Mouse (Mus musculus) neural tube, embryonic 12.5 days (tissue): ENCODE data around the gene Atad1. TPM values are rescaled to one million over a fixed set of nuclear protein-coding genes. Genes with fewer than 3 reads are reported as not detected.

Experiments
- ATAC-seq: fragments of 200-750 bp; cut with Nextera tagmentation; 2 replicates; pipeline ENCODE4 v1.8.0; 2017; ENCODE audit warnings: low read depth, mild to moderate bottlenecking, moderate TSS enrichment, moderate library complexity; ENCODE audit not compliant: low FRiP score
- H3K27ac ChIP-seq: fragments of 300-500 bp; sonication (generic); 2 replicates; pipeline ENCODE4 v1.5.1; 2016
- H3K27me3 ChIP-seq: fragments of 300-500 bp; sonication (generic); replicated peaks from 2 replicates; pipeline ENCODE4 v1.6.1; 2016; ENCODE audit warnings: mild to moderate bottlenecking
- H3K36me3 ChIP-seq: fragments of 300-500 bp; sonication (generic); 2 replicates; pipeline ENCODE4 v1.6.1; 2016; ENCODE audit warnings: mild to moderate bottlenecking
- H3K4me1 ChIP-seq: fragments of 300-500 bp; sonication (generic); 2 replicates; pipeline ENCODE4 v1.6.1; 2016
- H3K4me2 ChIP-seq: fragments of 300-500 bp; sonication (generic); replicated peaks from 2 replicates; pipeline ENCODE4 v1.6.1; 2016; ENCODE audit warnings: mild to moderate bottlenecking
- H3K4me3 ChIP-seq: fragments of 300-500 bp; sonication (generic); 2 replicates; pipeline ENCODE4 v1.5.1; 2016
- H3K9ac ChIP-seq: fragments of 300-500 bp; sonication (generic); 2 replicates; pipeline ENCODE4 v1.6.1; 2016; ENCODE audit warnings: mild to moderate bottlenecking
- H3K9me3 ChIP-seq: fragments of 300-500 bp; sonication (generic); 2 replicates; pipeline ENCODE4 v1.6.1; 2016; ENCODE audit warnings: mild to moderate bottlenecking
- WGBS: fragments of 180-500 bp; shearing (Covaris S2); methylation state at CpG from one replicate; pipeline ENCODE4 v1.1.7; 2016; 5-methylcytosine and 5-hydroxymethylcytosine counted together
- polyA plus RNA-seq: library from polyadenylated mRNA; unstranded; fragments of >200 nt; fragmentation: Nextera tagmentation; extraction: Ambion mirVana; gene quantifications from 2 replicates; pipeline ENCODE4 v1.2.1, GENCODE M21; 2016

The Atad1 gene
- polyA plus RNA-seq, 1 experiment from 2014 or later = 101 TPM

- Histone ChIP-seq H3K9me3 (no peaks in the 10 kb centered on the region), H3K27ac (peak overlapping the region; percentile 97), H3K36me3 (no peaks in the 10 kb centered on the region), H3K9ac (peak overlapping the region; percentile 99), H3K4me2 (peak overlapping the region; percentile 89), H3K27me3 (0 out of 2 replicates have a peak, but pooled peaks cover 2% of the 10 kb centered on the region), H3K4me1 (peaks cover 26% of the 10 kb centered on the region), H3K4me3 (peak overlapping the region; percentile 98)
- peak; percentile 5 for ATAC-seq
- WGBS = 1% methylated on average over 55 of the region's 69 CpGs
Measured at GRCm38 (mm10) chr19:32757831-32758792, 18.5 kb upstream of the Atad1 start.

- peak; percentile 91 for ATAC-seq
- Histone ChIP-seq H3K4me1 (peaks cover 26% of the 10 kb centered on the region), H3K27me3 (0 out of 2 replicates have a peak, but pooled peaks cover 2% of the 10 kb centered on the region), H3K9me3 (no peaks in the 10 kb centered on the region), H3K4me2 (peak within 1 kb of the TSS; percentile 89), H3K36me3 (no peaks in the 10 kb centered on the region), H3K27ac (peak within 1 kb of the TSS; percentile 97), H3K9ac (peak within 1 kb of the TSS; percentile 99), H3K4me3 (peak within 1 kb of the TSS; percentile 98)
- under 1% methylated on average over 74 of the region's 77 CpGs for WGBS
Measured at GRCm38 (mm10) chr19:32756900-32757725, 17.5 kb upstream of the Atad1 start, which contains the start of gene Pten. Gene Pten (plus strand): TSS chr19:32757497.

- Histone ChIP-seq H3K4me2 (peak overlapping the region; percentile 89), H3K27ac (peak overlapping the region; percentile 79), H3K36me3 (no peaks in the 10 kb centered on the region), H3K4me3 (peak overlapping the region; percentile 98), H3K27me3 (0 out of 2 replicates have a peak, but pooled peaks cover 2% of the 10 kb centered on the region), H3K9me3 (no peaks in the 10 kb centered on the region), H3K9ac (peak overlapping the region; percentile 99), H3K4me1 (peaks cover 26% of the 10 kb centered on the region)
- under 1% methylated on average over 14 of the region's 14 CpGs for WGBS
- ATAC-seq = peak; percentile 71
Measured at GRCm38 (mm10) chr19:32756636-32756899, 17.0 kb upstream of the Atad1 start.

GRCm38 (mm10) chr19:32755792-32756635, 16.4 kb upstream of the Atad1 start:
- Histone ChIP-seq H3K9ac (peak overlapping the region; percentile 99), H3K27me3 (0 out of 2 replicates have a peak, but pooled peaks cover 2% of the 10 kb centered on the region), H3K36me3 (no peaks in the 10 kb centered on the region), H3K4me2 (peak overlapping the region; percentile 89), H3K4me3 (peak overlapping the region; percentile 98), H3K9me3 (no peaks in the 10 kb centered on the region), H3K27ac (peak overlapping the region; percentile 79), H3K4me1 (peaks cover 23% of the 10 kb centered on the region)
- under 1% methylated on average over 53 of the region's 53 CpGs for WGBS
- ATAC-seq = peak; percentile 85

- no peak for ATAC-seq
- 0 out of 2 replicates have a peak, but pooled peaks cover 2% of the 10 kb centered on the region for H3K27me3 ChIP-seq
- peak overlapping the region; percentile 89 for H3K4me2 ChIP-seq
- H3K36me3 ChIP-seq = no peaks in the 10 kb centered on the region
- peak overlapping the region; percentile 98 for H3K4me3 ChIP-seq
- WGBS = 4% methylated on average over 12 of the region's 12 CpGs
- peak overlapping the region; percentile 99 for H3K9ac ChIP-seq
- H3K27ac ChIP-seq = peak overlapping the region; percentile 68; the same call in 1 of the 2 replicates
- H3K4me1 ChIP-seq = peaks cover 19% of the 10 kb centered on the region; the same call in 1 of the 2 replicates
- H3K9me3 ChIP-seq = no peaks in the 10 kb centered on the region
Measured at GRCm38 (mm10) chr19:32755104-32755791, 15.7 kb upstream of the Atad1 start.

DNA sequence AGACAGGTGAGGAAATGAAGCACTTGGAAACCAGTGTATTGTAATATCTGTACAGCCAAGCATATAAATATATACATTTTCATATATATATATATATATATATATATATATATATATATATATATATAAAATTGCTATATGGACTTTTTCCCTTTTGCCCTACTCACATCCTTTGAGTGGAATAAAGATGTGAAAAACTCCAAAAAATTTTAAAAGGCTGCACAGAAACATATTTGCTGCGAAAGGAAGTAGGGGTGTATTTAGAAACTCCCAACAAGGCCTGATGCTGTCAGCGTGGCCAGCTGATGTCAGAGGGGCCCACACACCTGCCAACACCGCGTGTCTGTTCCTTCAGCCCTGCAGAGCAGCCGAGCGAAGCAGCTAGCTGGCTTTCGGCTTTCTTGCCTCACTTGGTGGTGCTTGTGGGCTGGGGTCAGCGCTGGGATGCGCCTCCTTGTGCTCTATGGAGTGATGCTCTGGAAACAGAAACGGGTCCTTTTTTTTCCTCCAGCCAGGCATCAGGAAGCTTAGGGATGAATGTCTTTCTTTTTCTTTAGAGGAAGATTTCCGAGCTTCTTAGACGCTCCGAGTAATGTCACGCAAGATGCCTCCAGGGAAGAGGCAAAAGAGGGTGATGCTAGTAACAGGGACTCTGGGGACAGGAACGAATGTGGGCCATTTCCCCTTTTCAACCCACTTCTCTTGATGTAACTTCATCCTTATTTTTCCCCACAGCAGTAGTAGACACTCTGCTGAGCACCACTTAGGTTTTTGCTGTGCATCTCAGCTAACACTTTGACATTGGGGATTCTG, 14.8 kb upstream of the Atad1 start:
- Histone ChIP-seq H3K27me3 (0 out of 2 replicates have a peak, but pooled peaks cover 2% of the 10 kb centered on the region), H3K4me1 (peaks cover 15% of the 10 kb centered on the region; the same call in 1 of the 2 replicates), H3K36me3 (no peaks in the 10 kb centered on the region), H3K4me2 (peak overlapping the region; percentile 89), H3K4me3 (no peak overlapping the region), H3K9me3 (no peaks in the 10 kb centered on the region), H3K9ac (no peak overlapping the region), H3K27ac (no peak overlapping the region)
- no peak for ATAC-seq
- 14% methylated on average over 15 of the region's 15 CpGs for WGBS

DNA sequence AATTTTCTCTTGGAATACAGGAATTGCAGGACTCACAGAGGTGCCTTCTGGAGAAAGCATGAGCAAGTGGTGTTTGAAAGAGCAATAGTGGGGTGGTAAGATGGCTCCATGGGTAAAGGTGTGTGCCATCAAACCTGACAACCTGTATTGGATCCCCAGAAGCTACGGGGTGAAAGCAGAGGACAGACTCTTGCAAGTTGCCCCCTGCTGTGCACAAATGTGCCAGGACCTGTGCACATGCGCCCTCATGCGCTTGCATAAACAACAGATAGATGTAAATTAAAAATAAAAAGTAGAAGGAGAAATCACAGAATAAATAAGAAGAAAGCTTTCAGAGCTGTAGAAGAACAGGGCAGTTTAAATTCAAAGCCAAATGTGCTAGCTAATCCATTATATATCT, 13.8 kb upstream of the Atad1 start:
- H3K4me1 ChIP-seq = peaks cover 14% of the 10 kb centered on the region; the same call in 1 of the 2 replicates
- H3K27ac ChIP-seq = no peak overlapping the region
- H3K36me3 ChIP-seq = no peaks in the 10 kb centered on the region
- H3K27me3 ChIP-seq = 0 out of 2 replicates have a peak, but pooled peaks cover 2% of the 10 kb centered on the region
- H3K9me3 ChIP-seq = no peaks in the 10 kb centered on the region
- no peak overlapping the region for H3K4me3 ChIP-seq
- ATAC-seq = no peak
- no peak overlapping the region for H3K9ac ChIP-seq
- WGBS = 84% methylated on average over 3 of the region's 3 CpGs
- no peak overlapping the region for H3K4me2 ChIP-seq

- no peak overlapping the region for H3K4me3 ChIP-seq
- H3K4me1 ChIP-seq = peaks cover 14% of the 10 kb centered on the region; the same call in 1 of the 2 replicates
- H3K27me3 ChIP-seq = 0 out of 2 replicates have a peak, but pooled peaks cover 2% of the 10 kb centered on the region
- H3K9ac ChIP-seq = no peak overlapping the region
- ATAC-seq = no peak
- no peaks in the 10 kb centered on the region for H3K9me3 ChIP-seq
- no peak overlapping the region for H3K27ac ChIP-seq
- 93% methylated on average over 6 of the region's 6 CpGs for WGBS
- H3K4me2 ChIP-seq = no peak overlapping the region
- no peaks in the 10 kb centered on the region for H3K36me3 ChIP-seq
Measured at GRCm38 (mm10) chr19:32752357-32752756, 12.8 kb upstream of the Atad1 start.

- 15% methylated on average over 6 of the region's 6 CpGs for WGBS
- ATAC-seq = no peak
- no peak overlapping the region for H3K4me3 ChIP-seq
Measured at GRCm38 (mm10) chr19:32749425-32749824, 9.8 kb upstream of the Atad1 start.

DNA sequence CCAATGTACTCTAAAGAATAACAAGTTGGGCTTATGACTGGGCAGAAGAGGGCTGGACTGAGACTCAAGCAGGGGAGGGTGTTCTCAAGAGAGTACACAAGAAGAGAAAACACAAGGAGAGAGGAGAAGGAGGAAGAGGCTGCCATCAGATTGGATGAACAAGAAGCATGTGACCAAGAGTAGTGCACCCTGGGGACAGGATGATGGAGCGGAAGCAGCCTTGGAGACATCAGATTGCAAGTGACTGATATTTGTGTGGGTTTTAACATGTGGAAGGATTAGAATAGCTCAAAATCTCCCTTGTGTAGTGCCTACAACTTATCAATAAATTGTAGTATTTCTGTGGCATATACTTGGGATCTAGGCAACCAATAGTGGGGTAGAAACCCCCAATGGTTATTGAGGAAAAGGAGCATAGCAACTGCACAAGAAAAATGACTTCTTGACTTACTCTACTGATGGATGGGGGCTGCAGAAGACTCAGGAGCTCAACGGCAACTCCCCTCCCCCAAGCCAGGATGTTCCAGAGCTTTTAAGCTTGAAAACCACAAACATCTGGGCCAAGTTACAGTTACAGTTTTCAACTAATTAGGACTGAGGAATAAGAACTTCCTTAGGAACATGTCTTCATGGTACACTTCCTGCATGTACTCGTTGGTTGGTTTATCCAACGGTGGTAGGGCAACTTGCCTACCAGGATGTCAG, 1.2 kb upstream of the Atad1 start:
- no peak overlapping the region for H3K4me2 ChIP-seq
- 93% methylated on average over 4 of the region's 4 CpGs for WGBS
- no peaks in the 10 kb centered on the region for H3K36me3 ChIP-seq
- H3K9ac ChIP-seq = no peak overlapping the region
- H3K27me3 ChIP-seq = no peaks in the 10 kb centered on the region
- no peak overlapping the region for H3K4me3 ChIP-seq
- H3K9me3 ChIP-seq = no peaks in the 10 kb centered on the region
- H3K27ac ChIP-seq = no peak overlapping the region
- ATAC-seq = no peak
- H3K4me1 ChIP-seq = no peaks in the 10 kb centered on the region

More at GRCm38 (mm10) chr19:32749425-32749824, 9.8 kb upstream of the Atad1 start:
- no peak overlapping the region for H3K9ac ChIP-seq
- H3K9me3 ChIP-seq = no peaks in the 10 kb centered on the region
- 0 out of 2 replicates have a peak, but pooled peaks cover 2% of the 10 kb centered on the region for H3K27me3 ChIP-seq
- no peak overlapping the region for H3K27ac ChIP-seq
- H3K4me1 ChIP-seq = peaks cover 2% of the 10 kb centered on the region; the same call in 1 of the 2 replicates
- H3K36me3 ChIP-seq = no peaks in the 10 kb centered on the region
- H3K4me2 ChIP-seq = no peak overlapping the region
